Mouse (Mus musculus) cerebellum, postnatal 10 days (tissue): Measurements from ENCODE around the gene Olfr1093.

Source experiments
- DNase-seq, 2 experiments: peaks; one replicate each; pipeline ENCODE4 v3.0.0; 2021; ENCODE audit warnings: mixed read lengths in 2 of 2

Olfr1093 gene

GRCm38 (mm10) chr2:86782179-86782578 lies at the start of gene Olfr1093:
Gene Olfr1093 (plus strand): TSS chr2:86782479.
- no peak for DNase-seq

DNA sequence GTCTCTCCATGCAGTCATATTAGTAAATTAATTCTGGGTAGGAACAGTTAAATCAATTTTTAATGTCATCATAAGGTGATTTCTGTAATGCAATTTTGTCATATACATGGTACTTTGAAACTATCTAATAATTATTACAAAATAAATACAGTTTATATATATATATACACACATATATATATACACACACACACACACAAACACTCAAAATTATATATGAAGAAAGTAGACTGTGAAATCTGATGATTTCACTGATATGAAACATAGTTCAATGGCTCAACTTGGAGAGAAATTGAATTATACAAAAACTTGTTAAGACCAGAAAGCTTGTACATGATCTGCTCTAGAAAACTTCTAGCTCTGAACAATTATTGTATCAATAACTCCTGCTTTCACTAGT lies 48.7 kb upstream of the Olfr1093 start, which contains the start of gene Olfr1089:
Olfr1089 (minus strand) TSS at position 101 of the 400 bp plus-strand sequence.
- no peak for DNase-seq

DNA sequence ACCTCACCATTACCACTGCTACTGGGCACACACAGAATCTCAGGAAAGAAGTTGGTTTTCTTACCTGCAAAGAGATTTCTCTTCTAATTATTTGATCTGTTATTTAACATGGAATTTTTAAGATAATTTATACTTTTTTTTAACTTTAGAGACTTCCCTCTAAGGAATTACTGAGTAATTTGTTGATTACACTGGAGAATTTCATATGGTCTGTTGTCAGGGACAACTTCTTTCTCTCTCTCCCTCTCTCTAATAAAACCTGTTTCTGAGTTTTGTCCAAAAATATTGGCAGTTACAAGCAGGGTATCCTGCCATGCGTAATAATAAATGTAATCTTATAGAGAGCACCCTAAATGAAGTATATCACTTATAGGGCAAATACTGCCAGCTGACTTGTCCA lies 23.4 kb upstream of the Olfr1093 start, which contains the start of gene Olfr1090:
Olfr1090 (minus strand) TSS at position 101 of the 400 bp plus-strand sequence.
- DNase-seq = no peak

GRCm38 (mm10) chr2:86761050-86761449 lies 21.2 kb upstream of the Olfr1093 start:
- peak; percentile 6 to 33 for DNase-seq

DNA sequence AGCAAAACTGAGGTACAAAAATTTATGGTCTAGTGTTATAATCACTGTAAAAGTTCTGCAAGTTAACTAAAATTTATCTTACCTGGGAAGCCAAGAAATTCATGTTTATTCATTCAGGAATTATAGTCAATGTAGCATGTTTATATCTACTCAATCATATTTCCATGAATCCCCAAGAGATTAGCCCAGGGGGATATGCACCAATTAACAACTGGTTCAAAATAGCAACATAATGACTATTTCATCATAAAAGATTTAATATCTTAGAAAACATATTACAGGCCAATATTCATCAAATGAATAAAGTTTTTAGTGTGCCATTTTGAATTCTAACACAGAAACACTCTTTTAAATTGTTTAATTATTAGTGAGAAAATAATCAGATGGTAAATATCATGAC lies 27.6 kb downstream of the Olfr1093 start, which contains the start of gene Olfr141:
Olfr141 (minus strand) TSS at position 101 of the 400 bp plus-strand sequence.
- no peak for DNase-seq

DNA sequence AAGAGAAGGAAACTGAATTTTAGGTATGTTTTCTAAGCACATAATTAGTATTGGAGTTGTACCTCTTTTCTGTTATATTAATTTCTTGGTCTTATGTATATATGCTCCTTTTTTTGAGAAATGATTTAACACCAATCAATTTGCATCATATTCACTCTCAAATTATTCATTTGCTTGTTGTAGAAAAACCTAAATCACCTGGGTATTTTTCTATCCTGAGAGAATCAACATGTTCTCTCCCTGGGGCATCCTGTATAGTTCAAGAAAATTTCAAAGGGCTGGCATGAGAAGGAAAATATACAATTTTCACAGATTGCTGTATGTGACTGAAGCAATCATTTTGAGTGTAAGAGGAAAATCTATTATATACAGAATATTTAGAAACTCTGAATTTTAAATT lies 42.1 kb downstream of the Olfr1093 start, which contains the start of gene Olfr1094:
Olfr1094 (plus strand) TSS at position 301 of the 400 bp plus-strand sequence.
- no peak for DNase-seq
